ENCODE assay signal across 11 mouse cellular contexts in genomic region chr7:89407006-89407940, GRCm38 (mm10). TPM values are rescaled to one million over a fixed set of nuclear protein-coding genes. Genes with fewer than 3 reads are reported as not detected.
DNase-seq lines count a peak whose midpoint lies in the region; ATAC-seq lines count a peak whose summit lies in the region.
"Had no signal": no experiment of that assay in that cellular context is flagged by ENCODE, and none has a peak within 500 bp of the region (broad histone marks: within the 10 kb centered on the region; RNA-seq: fewer than 3 reads in every experiment).

No protein-coding gene starts in this region.

- no peak overlapping the region for H3K9ac ChIP-seq in liver, embryonic 11.5 days (ENCODE audit: low read depth, low read length)
- peak overlapping the region; percentile 35; the same call in 1 of the 2 replicates for H3K9ac ChIP-seq in kidney, embryonic 15.5 days
- H3K9ac ChIP-seq: forebrain, embryonic 15.5 days; liver, embryonic 13.5 days had no signal

- peaks cover 13% of the 10 kb centered on the region for H3K4me1 ChIP-seq in liver, embryonic 11.5 days (replicated peaks; ENCODE audit: control insufficient read depth, insufficient read depth, low read length)
- H3K4me1 ChIP-seq in kidney, embryonic 15.5 days: peaks cover 72% of the 10 kb centered on the region

- H3K27ac ChIP-seq in liver, embryonic 11.5 days (ENCODE audit: low read depth, low read length): no peak overlapping the region
- H3K27ac ChIP-seq in kidney, embryonic 15.5 days: peak overlapping the region; percentile 79
- H3K27ac ChIP-seq: forebrain, embryonic 15.5 days; layer of hippocampus, adult 2 months; liver, embryonic 13.5 days had no signal

- no peaks in the 10 kb centered on the region for H3K27me3 ChIP-seq in liver, embryonic 11.5 days (replicated peaks; ENCODE audit: control insufficient read depth, insufficient read depth, low read length)
- H3K27me3 ChIP-seq in kidney, embryonic 15.5 days: no peaks in the 10 kb centered on the region

- no peak overlapping the region for H3K4me3 ChIP-seq in liver, embryonic 11.5 days (ENCODE audit: low read depth, low read length)
- H3K4me3 ChIP-seq in kidney, embryonic 15.5 days (replicated peaks): peak overlapping the region; percentile 72
- H3K4me3 ChIP-seq: forebrain, embryonic 15.5 days; liver, embryonic 13.5 days had no signal

- peak; percentile 12 to 51 for DNase-seq in adrenal gland, adult (ENCODE audit: inconsistent age in 2 of 2, low spot score in 1 of 2)
- DNase-seq in adrenal gland, adult 8-10 months: no peak
- no peak for DNase-seq in liver, embryonic 11.5 days (ENCODE audit: low spot score)
- no peak for DNase-seq in liver
- DNase-seq in lung, postnatal 4 days: peak; percentile 22 to 62
- DNase-seq in urinary bladder, adult 18-20 months (ENCODE audit: low spot score in 2 of 2): no peak
- no peak for DNase-seq in ovary, postnatal 10 days (ENCODE audit: low spot score)
- DNase-seq: liver, embryonic 13.5 days had no signal

- H3K4me2 ChIP-seq in liver, embryonic 11.5 days: peak overlapping the region; percentile 12
- peak overlapping the region; percentile 88 for H3K4me2 ChIP-seq in kidney, embryonic 15.5 days
- H3K4me2 ChIP-seq: forebrain, embryonic 15.5 days; liver, embryonic 13.5 days had no signal

- peaks cover 5% of the 10 kb centered on the region; the same call in 1 of the 2 replicates for H3K36me3 ChIP-seq in liver, embryonic 11.5 days (ENCODE audit: control insufficient read depth, insufficient read depth, low read length)
- peaks cover 44% of the 10 kb centered on the region for H3K36me3 ChIP-seq in kidney, embryonic 15.5 days
- H3K36me3 ChIP-seq: forebrain, embryonic 15.5 days had no signal

- H3K9me3 ChIP-seq in liver, embryonic 11.5 days (ENCODE audit: control insufficient read depth, low read length): no peaks in the 10 kb centered on the region
- H3K9me3 ChIP-seq in kidney, embryonic 15.5 days (replicated peaks): no peaks in the 10 kb centered on the region
- H3K9me3 ChIP-seq: forebrain, embryonic 15.5 days; liver, embryonic 13.5 days had no signal

- 84% methylated on average over 24 of the region's 24 CpGs for WGBS in liver, embryonic 11.5 days
- 59% methylated on average over 24 of the region's 24 CpGs for WGBS in kidney, embryonic 15.5 days

- no peak for ATAC-seq in liver, embryonic 11.5 days (replicated peaks; ENCODE audit: low FRiP score)
- no peak for ATAC-seq in kidney, embryonic 15.5 days (replicated peaks; ENCODE audit: low FRiP score)
- ATAC-seq: forebrain, embryonic 15.5 days had no signal

RNA-seq across cellular contexts. Expression of gene Fzd4, which starts 3.1 kb away (rescaled TPM):
- total RNA-seq in adrenal gland, adult 8-10 months (2022): 10 to 100 TPM; 21.9 to 43.3 (median 26.8) TPM
- polyA plus RNA-seq in liver, embryonic 11.5 days (2014; fragmentation: Nextera tagmentation; extraction: Ambion mirVana): 7.8 and 8.3 TPM in 2 replicates
- 27.1 and 27.5 TPM in 2 replicates for polyA plus RNA-seq in kidney, embryonic 15.5 days (2015; fragmentation: Nextera tagmentation; extraction: Ambion mirVana)

RNA-seq across cellular contexts. Expression of gene Tmem135, which starts 3.3 kb away (rescaled TPM):
- 10 to 100 TPM; 54.6 to 97.9 (median 82.9) TPM for total RNA-seq in adrenal gland, adult 8-10 months (2022)
- 27.0 and 28.9 TPM in 2 replicates for polyA plus RNA-seq in liver, embryonic 11.5 days (2014; fragmentation: Nextera tagmentation; extraction: Ambion mirVana)
- 33.7 and 34.0 TPM in 2 replicates for polyA plus RNA-seq in kidney, embryonic 15.5 days (2015; fragmentation: Nextera tagmentation; extraction: Ambion mirVana)

Comparison
In these comparisons a context has a peak if more than half of its experiments do, and no peak if none do; other contexts are left out.
1. DNase-seq: peak in adrenal gland, adult (2 of 2) and lung, postnatal 4 days (2 of 2); none in adrenal gland, adult 8-10 months (single experiment), liver, embryonic 11.5 days (single experiment), liver (single experiment), urinary bladder, adult 18-20 months (0 of 2) and ovary, postnatal 10 days (single experiment).